Mouse (Mus musculus) hindlimb bud, embryonic 11.5 days (tissue): ENCODE results near the gene Opn4.

Experiments
- DNase-seq: peaks from one replicate; pipeline ENCODE4 v3.0.0-alpha.2; 2012; ENCODE audit warnings: low read depth, low spot score; ENCODE audit errors: extremely low spot score

Opn4 gene

GRCm38 (mm10) chr14:34591741-34592535, 8.0 kb downstream of the Opn4 start:
- DNase-seq = no peak

DNA sequence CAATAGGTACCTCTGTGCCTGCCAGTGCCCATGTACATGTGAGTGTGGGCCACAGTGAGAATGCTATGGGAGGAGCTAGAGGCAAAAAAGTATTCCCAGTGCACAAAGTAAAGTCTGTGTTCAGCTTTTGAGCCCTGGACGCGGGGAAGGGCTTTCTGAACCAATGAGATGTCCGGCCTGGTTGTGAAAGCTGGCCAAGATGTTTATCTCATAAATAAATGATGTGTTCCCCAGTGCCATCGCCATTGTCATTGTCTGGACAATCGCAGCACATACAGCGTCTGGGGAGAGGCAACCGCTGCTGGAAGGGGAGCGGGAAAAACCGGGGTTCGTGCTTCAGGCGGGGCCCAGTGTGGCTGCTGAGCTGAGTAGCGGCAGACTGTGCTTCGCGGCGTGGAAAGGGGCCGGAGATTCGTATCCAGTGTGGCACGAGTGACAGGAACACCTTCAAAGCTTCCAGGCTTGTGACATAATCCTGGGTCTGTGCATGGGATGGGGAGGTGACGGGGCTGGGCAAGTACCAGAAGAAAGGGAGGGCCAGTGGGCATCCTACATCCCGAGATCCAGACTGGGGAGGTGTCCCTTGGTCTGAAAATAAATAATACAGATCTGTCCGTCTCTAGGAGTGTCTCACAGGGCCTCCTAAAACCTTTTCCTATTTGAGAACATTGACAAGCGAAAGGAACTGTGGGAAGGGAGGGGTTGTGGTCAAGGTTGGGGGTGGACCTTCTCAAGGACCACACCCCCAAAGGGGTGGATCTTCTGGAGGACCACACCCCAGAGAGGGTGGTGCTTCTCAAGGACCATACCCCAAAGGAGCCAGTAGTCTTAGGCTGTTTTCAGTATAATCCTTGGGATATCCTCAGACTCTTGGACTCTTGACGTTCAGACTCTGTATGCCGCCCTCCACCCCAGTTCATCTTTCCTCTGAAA, 8.9 kb downstream of the Opn4 start:
- DNase-seq = no peak

DNA sequence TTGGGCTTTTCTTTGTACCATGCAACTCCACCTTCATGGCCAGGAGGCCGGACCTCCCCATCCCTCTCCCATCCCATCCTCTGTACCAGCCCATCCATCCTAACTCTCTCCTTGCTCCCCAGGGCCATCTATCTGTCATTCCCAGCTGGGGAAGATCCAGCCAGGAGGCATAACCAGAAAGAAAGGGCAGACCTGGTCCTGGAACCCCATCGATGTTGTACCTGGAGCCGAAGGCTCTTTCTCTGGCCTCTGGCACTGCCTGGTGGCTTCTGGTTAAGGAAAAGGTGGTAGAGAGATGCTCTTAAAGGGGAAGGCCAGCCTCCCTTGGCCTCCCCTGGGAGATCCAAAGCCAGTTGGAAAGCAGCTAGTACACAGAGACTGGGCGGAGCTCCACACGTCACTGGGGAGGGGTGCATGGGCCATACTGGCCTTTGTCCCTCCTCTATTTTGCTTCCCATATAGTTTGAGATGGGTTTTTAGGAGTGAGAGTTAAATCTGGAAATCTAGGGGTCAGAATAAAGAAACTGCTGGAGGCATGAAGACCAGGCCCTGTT, 9.8 kb downstream of the Opn4 start:
- no peak for DNase-seq

DNA sequence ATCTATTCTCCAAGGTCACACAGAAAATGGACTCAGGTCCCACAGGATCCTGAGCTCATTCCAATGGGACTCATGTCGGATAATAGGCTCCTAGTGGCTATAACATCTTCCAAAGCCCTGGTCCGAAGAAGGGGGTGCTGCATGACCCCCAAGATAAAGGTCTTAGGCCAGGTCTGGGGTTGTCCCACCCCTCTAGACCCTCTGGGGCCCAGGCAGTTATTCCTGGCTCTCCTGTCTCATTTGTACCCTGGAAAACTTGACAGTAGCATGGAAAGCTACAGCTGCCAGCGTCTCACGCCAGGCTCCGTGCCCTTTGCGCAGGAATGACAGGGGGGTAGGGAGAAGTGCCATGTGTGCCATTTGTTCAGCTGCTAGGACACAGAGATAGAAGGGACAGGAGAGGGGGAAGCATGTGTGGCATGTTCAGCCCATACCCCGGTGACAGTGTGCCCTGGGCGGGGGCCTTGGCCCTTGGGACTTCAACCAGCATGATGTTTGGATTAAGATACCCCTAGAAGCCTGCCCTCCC, 10.7 kb downstream of the Opn4 start:
- no peak for DNase-seq

DNA sequence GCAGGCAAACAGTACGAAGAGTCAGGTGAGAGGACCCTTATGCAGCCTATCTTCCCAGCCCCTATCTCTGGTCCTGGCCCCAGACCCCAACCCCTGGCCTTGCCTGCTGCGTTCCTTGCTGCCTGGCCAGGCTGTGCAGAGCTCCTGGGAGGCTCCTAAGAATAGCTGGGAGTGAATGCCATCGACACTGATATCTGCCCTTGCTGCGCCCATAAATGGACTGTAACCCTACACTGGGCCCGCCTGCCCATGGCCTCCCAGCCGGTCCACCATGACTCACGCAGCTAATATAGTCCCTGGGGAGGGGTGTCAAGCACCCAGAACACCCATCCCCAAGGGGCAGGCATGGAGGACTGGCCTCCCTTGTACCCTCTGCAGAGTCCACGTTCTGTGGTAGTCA, 11.4 kb downstream of the Opn4 start, which contains the start of gene Ldb3:
Ldb3 (minus strand) TSS at position 185 of the 400 bp plus-strand sequence.
- no peak for DNase-seq

DNA sequence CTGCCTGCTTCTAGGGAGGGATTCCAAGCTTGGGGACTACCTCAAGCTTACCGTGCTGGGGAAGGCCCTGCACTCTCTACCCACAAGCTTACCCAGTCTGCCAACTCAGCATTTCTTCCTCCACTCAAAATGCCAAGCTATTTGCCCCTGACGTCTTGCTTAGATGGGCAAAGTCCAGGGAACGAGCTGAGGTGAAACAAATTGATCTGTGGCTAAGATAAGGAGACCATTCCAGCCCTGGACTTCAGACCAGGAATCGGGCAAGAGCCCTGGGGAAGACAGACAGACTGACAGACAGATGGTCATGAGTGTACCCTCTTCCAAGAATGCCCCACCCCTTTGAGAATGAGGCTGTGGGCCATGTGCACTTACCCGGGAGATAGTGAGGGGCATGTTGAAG, 11.9 kb downstream of the Opn4 start:
- no peak for DNase-seq

DNA sequence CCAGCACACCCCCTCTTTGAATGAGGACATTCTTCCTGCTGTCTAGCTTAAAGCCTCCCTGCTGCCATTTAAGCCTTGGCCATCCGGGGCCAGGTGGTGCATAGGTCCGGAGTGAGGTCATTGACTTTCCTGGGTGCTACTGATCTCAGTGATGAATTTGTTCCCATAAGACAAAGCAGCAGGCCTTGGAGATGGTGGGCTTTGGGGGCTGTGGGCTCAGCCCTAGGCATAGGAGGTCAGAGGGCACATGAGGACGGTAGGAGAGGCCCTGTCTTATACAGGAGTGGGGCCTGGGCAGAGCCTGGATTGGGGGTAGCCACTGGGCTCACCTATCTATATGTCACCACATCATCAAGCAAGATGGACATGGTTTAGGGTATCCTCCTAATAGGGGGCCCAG, 13.1 kb downstream of the Opn4 start:
- DNase-seq = no peak

GRCm38 (mm10) chr14:34585358-34586105, 14.4 kb downstream of the Opn4 start:
- no peak for DNase-seq

DNA sequence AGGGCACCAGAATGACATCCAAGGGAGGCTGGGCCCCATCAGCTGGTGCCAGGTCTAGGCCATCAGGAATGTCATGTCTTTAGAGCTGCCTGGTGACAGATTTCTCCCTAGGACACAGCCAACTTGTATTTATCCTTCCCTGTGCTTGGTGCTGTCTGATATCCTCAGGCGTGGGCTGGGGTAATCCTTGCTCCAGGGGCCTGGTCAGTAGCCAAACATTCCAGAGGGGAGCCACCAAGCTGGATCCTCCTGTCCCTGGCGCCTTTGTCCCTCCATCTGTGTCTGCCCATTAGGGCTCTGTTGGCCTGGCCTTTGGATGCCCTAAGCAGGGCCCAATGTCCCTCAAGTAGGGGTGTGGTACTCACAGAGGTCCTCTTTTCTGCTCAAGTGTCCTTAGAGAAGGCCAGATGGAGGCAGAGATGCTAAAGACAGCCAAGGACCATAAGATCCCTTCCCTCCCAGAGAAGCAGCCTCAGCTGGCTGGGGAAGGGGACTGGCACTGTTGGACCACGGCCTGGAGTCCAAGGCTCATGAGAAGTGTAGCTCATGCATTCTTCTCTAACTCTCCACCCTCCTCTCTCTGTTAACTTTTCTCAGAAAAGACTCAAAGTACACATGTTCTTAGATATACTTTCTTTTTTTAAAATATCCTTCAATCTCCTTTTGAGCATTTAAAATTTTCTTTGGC, 17.1 kb downstream of the Opn4 start:
- no peak for DNase-seq

DNA sequence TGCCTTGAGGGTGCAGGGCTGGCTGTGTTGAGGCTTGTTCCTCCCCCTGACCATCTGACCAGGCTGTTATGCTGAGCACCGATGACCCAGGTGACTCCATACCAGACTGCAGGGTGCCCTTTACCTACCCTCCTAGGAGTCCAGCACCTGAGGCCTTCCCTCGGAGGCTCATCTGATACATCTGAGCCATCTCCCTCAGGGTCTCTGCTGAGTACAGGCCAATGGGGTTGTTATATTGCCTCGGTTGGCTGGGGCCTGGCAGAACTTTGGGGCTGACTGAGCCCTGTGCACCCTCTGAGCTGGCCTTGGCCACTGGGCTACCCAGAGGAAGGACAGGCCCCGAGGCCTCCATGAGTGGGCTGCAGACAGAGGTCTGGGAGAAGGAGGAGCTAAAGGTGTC, 23.1 kb downstream of the Opn4 start:
- no peak for DNase-seq

- no peak for DNase-seq
These were observed 25.9 kb downstream of the Opn4 start for GRCm38 (mm10) chr14:34574068-34574467.

GRCm38 (mm10) chr14:34573348-34573913, 26.5 kb downstream of the Opn4 start:
- DNase-seq = no peak

- no peak for DNase-seq
These were observed 28.1 kb downstream of the Opn4 start for GRCm38 (mm10) chr14:34571610-34572387.

- no peak for DNase-seq
These were observed 29.0 kb downstream of the Opn4 start for GRCm38 (mm10) chr14:34570903-34571302.

- peak; percentile 63 for DNase-seq
These were observed 29.6 kb downstream of the Opn4 start for GRCm38 (mm10) chr14:34570294-34570693.

GRCm38 (mm10) chr14:34569534-34570194, 30.3 kb downstream of the Opn4 start:
- DNase-seq = no peak

DNA sequence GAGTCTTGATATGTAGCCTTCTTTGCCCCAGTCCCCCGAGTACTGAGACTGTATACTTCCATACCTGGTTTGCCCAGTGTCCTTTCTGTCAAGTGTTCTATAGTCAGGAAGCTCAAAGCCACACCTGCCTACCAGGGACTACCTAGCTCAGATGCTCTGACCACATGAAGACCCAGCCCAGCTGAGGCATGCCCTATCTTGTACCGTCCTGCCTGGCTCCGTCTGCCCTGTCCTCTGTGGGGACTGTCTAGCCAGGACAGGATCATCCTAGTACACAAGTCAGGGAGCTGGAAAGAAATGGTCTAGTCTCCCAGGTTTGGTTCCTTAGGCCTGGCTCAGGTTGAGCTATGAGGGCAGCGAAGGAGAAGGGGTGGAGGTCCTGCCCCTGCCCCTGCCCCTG, 31.3 kb downstream of the Opn4 start:
- no peak for DNase-seq

DNA sequence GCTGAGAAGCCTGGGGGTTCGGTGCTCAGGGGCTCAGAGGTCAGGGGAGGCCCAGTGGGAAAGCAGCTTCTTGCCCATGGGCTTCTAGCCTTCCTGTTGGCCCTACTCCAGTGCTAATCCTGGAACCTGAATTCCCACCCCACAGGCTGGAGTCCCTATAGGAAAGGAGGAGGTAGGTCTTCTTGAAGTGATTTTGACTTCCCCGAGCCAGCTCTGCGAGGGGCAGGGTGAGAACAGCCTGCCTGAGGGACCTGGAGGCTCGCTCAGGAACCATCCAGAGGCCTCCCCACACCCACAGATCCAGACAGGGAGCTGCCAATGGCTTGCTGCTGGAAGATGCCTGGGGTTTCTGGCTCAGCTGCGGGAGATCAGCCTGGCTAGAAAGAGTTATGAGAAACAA, 32.2 kb downstream of the Opn4 start:
- DNase-seq = no peak
